Mouse (Mus musculus) left cerebral cortex, adult 6 months (tissue): ENCODE results near the gene B130006D01Rik. TPM values are rescaled to one million over a fixed set of nuclear protein-coding genes. Genes with fewer than 3 reads are reported as not detected.

Experiments
- long read RNA-seq, 2 experiments: library from polyadenylated mRNA; unstranded; transcript quantifications; one replicate each; pipeline ENCODE4 v2.0.0; 2019 to 2020
- polyA plus RNA-seq: library from polyadenylated mRNA; unstranded; fragments of <200 nt; fragmentation: Nextera tagmentation; gene quantifications from 2 replicates; pipeline ENCODE4 v1.2.3, GENCODE M21; 2021

The B130006D01Rik gene
- not detected in 2 replicates for polyA plus RNA-seq
- long read RNA-seq, experiment 1: 0 reads
- long read RNA-seq, experiment 2: 0 reads

GRCm38 (mm10) chr11:95723287-95723686 is at the start of gene B130006D01Rik:
B130006D01Rik (plus strand) TSS chr11:95723587.

GRCm38 (mm10) chr11:95712563-95713224 is 10.7 kb upstream of the B130006D01Rik start, which contains the start of gene Zfp652:
Zfp652 (plus strand) TSS chr11:95712673.

Other genes starting within 250 kb of the B130006D01Rik start
- gene Nxph3, start 209.0 kb upstream of the B130006D01Rik start, polyA plus RNA-seq: 1.6 and 4.2 TPM in 2 replicates
- 1.1 and 1.8 TPM in 2 replicates for gene Ngfr, start 135.9 kb upstream of the B130006D01Rik start, polyA plus RNA-seq
- 144 and 223 TPM in 2 replicates for gene Phb, start 56.6 kb upstream of the B130006D01Rik start, polyA plus RNA-seq
- gene Zfp652, start 10.9 kb upstream of the B130006D01Rik start, polyA plus RNA-seq: 4.7 and 8.4 TPM in 2 replicates
- gene Phospho1, start 100.9 kb downstream of the B130006D01Rik start, polyA plus RNA-seq: 17.7 and 18.7 TPM in 2 replicates
- 12.1 and 15.7 TPM in 2 replicates for gene Gngt2, start 113.6 kb downstream of the B130006D01Rik start, polyA plus RNA-seq
- 3.9 and 4.0 TPM in 2 replicates for gene Abi3, start 118.9 kb downstream of the B130006D01Rik start, polyA plus RNA-seq
- not detected in 2 replicates for gene B4galnt2, start 191.3 kb downstream of the B130006D01Rik start, polyA plus RNA-seq